14 mouse cellular contexts compared by ENCODE assay signal in genomic region chr10:76763016-76763415, GRCm38 (mm10). TPM values are rescaled to one million over a fixed set of nuclear protein-coding genes. Genes with fewer than 3 reads are reported as not detected.
"Had no signal": no experiment of that assay in that cellular context is flagged by ENCODE, and none has a peak within 500 bp of the region (broad histone marks: within the 10 kb centered on the region; RNA-seq: fewer than 3 reads in every experiment).

No protein-coding gene starts in this region.

- H3K36me3 ChIP-seq: midbrain, embryonic 15.5 days had no signal

- H3K27me3 ChIP-seq: kidney, embryonic 15.5 days; limb, embryonic 12.5 days; midbrain, embryonic 15.5 days; neural tube, embryonic 13.5 days had no signal

- H3K27ac ChIP-seq: kidney, embryonic 15.5 days; limb, embryonic 12.5 days; liver, embryonic 14.5 days; midbrain, embryonic 15.5 days; neural tube, embryonic 13.5 days had no signal

- H3K4me2 ChIP-seq: kidney, embryonic 15.5 days; limb, embryonic 12.5 days; midbrain, embryonic 15.5 days; neural tube, embryonic 13.5 days had no signal

- H3K4me3 ChIP-seq: kidney, embryonic 15.5 days; limb, embryonic 12.5 days; midbrain, embryonic 15.5 days; neural tube, embryonic 13.5 days had no signal

- DNase-seq: kidney, adult 2 months; kidney, postnatal 14 days; lung, adult 2 months; lung, postnatal 36 days; right cerebral cortex, postnatal 25 days had no signal

- H3K9me3 ChIP-seq: kidney, embryonic 15.5 days; limb, embryonic 12.5 days; midbrain, embryonic 15.5 days; neural tube, embryonic 13.5 days had no signal

- H3K4me1 ChIP-seq: kidney, embryonic 15.5 days; limb, embryonic 12.5 days; midbrain, embryonic 15.5 days; neural tube, embryonic 13.5 days had no signal

- ATAC-seq: intestine, embryonic 16.5 days; lung, postnatal 0 days; midbrain, embryonic 15.5 days had no signal

- H3K9ac ChIP-seq: kidney, embryonic 15.5 days; limb, embryonic 12.5 days; liver, embryonic 14.5 days; midbrain, embryonic 15.5 days; neural tube, embryonic 13.5 days had no signal

RNA-seq across cellular contexts. Expression of gene Col6a1, which starts 37.0 kb away (rescaled TPM):
- total RNA-seq: megakaryocyte progenitor cell, adult 5-6 weeks; monocyte, adult 5-6 weeks had no signal
